Mouse (Mus musculus): Measurements from ENCODE around the gene Epp13. TPM values are rescaled to one million over a fixed set of nuclear protein-coding genes. Genes with fewer than 3 reads are reported as not detected.
"Not testable (repeated sequence)": the region's sequence is repeated elsewhere in the genome, so short reads cannot be mapped to it uniquely, and the experiment has no call there.

The Epp13 gene
- not detected in 2 replicates for polyA plus RNA-seq (2016; fragmentation: Nextera tagmentation; extraction: Ambion mirVana)

- WGBS: 85% methylated on average over 6 of the region's 6 CpGs
These were observed at the start of gene Epp13 for GRCm38 (mm10) chr7:6252410-6252809. Gene Epp13, plus strand, starts transcription at chr7:6252710.

GRCm38 (mm10) chr7:6204200-6204599, 48.3 kb upstream of the Epp13 start:
- no peak overlapping the region for H3K27ac ChIP-seq
- no peak overlapping the region for H3K4me3 ChIP-seq
- 90% methylated on average over 3 of the region's 3 CpGs for WGBS
- no peaks in the 10 kb centered on the region for H3K9me3 ChIP-seq (replicated peaks)
- no peak for ATAC-seq (ENCODE audit: low FRiP score)
- no peaks in the 10 kb centered on the region for H3K4me1 ChIP-seq
- no peaks in the 10 kb centered on the region for H3K27me3 ChIP-seq
- H3K36me3 ChIP-seq: no peaks in the 10 kb centered on the region
- H3K9ac ChIP-seq: no peak overlapping the region
- H3K4me2 ChIP-seq (replicated peaks): no peak overlapping the region

More at GRCm38 (mm10) chr7:6252410-6252809, at the start of gene Epp13:
- Histone ChIP-seq H3K4me3 (no peak within 1 kb of the TSS), H3K9ac (no peak within 1 kb of the TSS), H3K4me2 (replicated peaks) (no peak within 1 kb of the TSS), H3K27me3 (no peaks in the 10 kb centered on the region), H3K36me3 (no peaks in the 10 kb centered on the region), H3K4me1 (no peaks in the 10 kb centered on the region), H3K27ac (no peak within 1 kb of the TSS), H3K9me3 (replicated peaks) (no peaks in the 10 kb centered on the region)
- ATAC-seq (ENCODE audit: low FRiP score): no peak

GRCm38 (mm10) chr7:6213144-6213543, 39.4 kb upstream of the Epp13 start:
- Histone ChIP-seq H3K9ac (no peak overlapping the region), H3K4me1 (no peaks in the 10 kb centered on the region), H3K27ac (no peak overlapping the region), H3K9me3 (replicated peaks) (peaks cover 8% of the 10 kb centered on the region; the same call in 1 of the 2 replicates), H3K27me3 (no peaks in the 10 kb centered on the region), H3K36me3 (no peaks in the 10 kb centered on the region), H3K4me2 (replicated peaks) (no peak overlapping the region), H3K4me3 (no peak overlapping the region)
- ATAC-seq (ENCODE audit: low FRiP score): no peak
- 57% methylated on average over 5 of the region's 5 CpGs for WGBS

GRCm38 (mm10) chr7:6214691-6215090, 37.8 kb upstream of the Epp13 start:
- H3K27ac ChIP-seq; H3K36me3 ChIP-seq; H3K4me2 ChIP-seq (replicated peaks); H3K27me3 ChIP-seq; ATAC-seq (ENCODE audit: low FRiP score); H3K4me1 ChIP-seq; H3K9me3 ChIP-seq (replicated peaks); H3K9ac ChIP-seq; H3K4me3 ChIP-seq: not testable (repeated sequence)
- 71% methylated on average over 4 of the region's 4 CpGs for WGBS

GRCm38 (mm10) chr7:6220147-6220546, 32.4 kb upstream of the Epp13 start:
- Histone ChIP-seq H3K36me3 (no peaks in the 10 kb centered on the region), H3K4me3 (no peak overlapping the region), H3K27me3 (no peaks in the 10 kb centered on the region), H3K9me3 (replicated peaks) (peaks cover 13% of the 10 kb centered on the region), H3K4me2 (replicated peaks) (no peak overlapping the region), H3K4me1 (no peaks in the 10 kb centered on the region), H3K9ac (no peak overlapping the region), H3K27ac (no peak overlapping the region)
- 48% methylated on average over 3 of the region's 3 CpGs for WGBS
- no peak for ATAC-seq (ENCODE audit: low FRiP score)

GRCm38 (mm10) chr7:6221978-6222377, 30.5 kb upstream of the Epp13 start, which contains the start of gene Zscan5b:
Gene Zscan5b, plus strand, starts transcription at chr7:6222278.
- 92% methylated on average over 12 of the region's 12 CpGs for WGBS
- H3K27me3 ChIP-seq: no peaks in the 10 kb centered on the region
- ATAC-seq (ENCODE audit: low FRiP score): no peak
- H3K4me1 ChIP-seq: no peaks in the 10 kb centered on the region
- H3K9ac ChIP-seq: no peak within 1 kb of the TSS
- H3K27ac ChIP-seq: no peak within 1 kb of the TSS
- no peak within 1 kb of the TSS for H3K4me3 ChIP-seq
- H3K9me3 ChIP-seq (replicated peaks): peaks cover 13% of the 10 kb centered on the region; the same call in 1 of the 2 replicates
- no peaks in the 10 kb centered on the region for H3K36me3 ChIP-seq
- no peak within 1 kb of the TSS for H3K4me2 ChIP-seq (replicated peaks)

GRCm38 (mm10) chr7:6228491-6228890, 24.0 kb upstream of the Epp13 start:
- H3K4me2 ChIP-seq (replicated peaks); H3K9me3 ChIP-seq (replicated peaks); H3K4me1 ChIP-seq; H3K36me3 ChIP-seq; H3K4me3 ChIP-seq; H3K9ac ChIP-seq; H3K27ac ChIP-seq; ATAC-seq (ENCODE audit: low FRiP score); H3K27me3 ChIP-seq: not testable (repeated sequence)
- 58% methylated on average over 8 of the region's 8 CpGs for WGBS

GRCm38 (mm10) chr7:6239787-6240186, 12.7 kb upstream of the Epp13 start:
- Histone ChIP-seq H3K27ac (no peak overlapping the region), H3K27me3 (no peaks in the 10 kb centered on the region), H3K4me1 (no peaks in the 10 kb centered on the region), H3K36me3 (no peaks in the 10 kb centered on the region), H3K9ac (no peak overlapping the region), H3K4me3 (no peak overlapping the region), H3K4me2 (replicated peaks) (no peak overlapping the region), H3K9me3 (replicated peaks) (no peaks in the 10 kb centered on the region)
- no peak for ATAC-seq (ENCODE audit: low FRiP score)
- 55% methylated on average over 11 of the region's 11 CpGs for WGBS

- not testable (repeated sequence) for H3K4me2 ChIP-seq (replicated peaks)
These were observed 11.6 kb upstream of the Epp13 start for GRCm38 (mm10) chr7:6240841-6241425.

GRCm38 (mm10) chr7:6244361-6245292, 7.9 kb upstream of the Epp13 start:
- WGBS: 52% methylated on average over 11 of the region's 11 CpGs
- ATAC-seq (ENCODE audit: low FRiP score): no peak
- H3K27me3 ChIP-seq: no peaks in the 10 kb centered on the region

More at GRCm38 (mm10) chr7:6240841-6241425, 11.6 kb upstream of the Epp13 start:
- not testable (repeated sequence) for H3K27me3 ChIP-seq; H3K27ac ChIP-seq; H3K36me3 ChIP-seq; H3K4me3 ChIP-seq; H3K4me1 ChIP-seq; H3K9ac ChIP-seq; ATAC-seq (ENCODE audit: low FRiP score); H3K9me3 ChIP-seq (replicated peaks)
- 28% methylated on average over 1 of the region's 1 CpGs for WGBS

GRCm38 (mm10) chr7:6254451-6254850, 1.9 kb downstream of the Epp13 start:
- H3K4me3 ChIP-seq: no peak overlapping the region
- H3K27me3 ChIP-seq: no peaks in the 10 kb centered on the region
- H3K36me3 ChIP-seq: no peaks in the 10 kb centered on the region
- H3K4me1 ChIP-seq: no peaks in the 10 kb centered on the region
- no peaks in the 10 kb centered on the region for H3K9me3 ChIP-seq (replicated peaks)
- no peak for ATAC-seq (ENCODE audit: low FRiP score)
- WGBS: 89% methylated on average over 5 of the region's 5 CpGs
- H3K4me2 ChIP-seq (replicated peaks): no peak overlapping the region
- H3K27ac ChIP-seq: no peak overlapping the region
- H3K9ac ChIP-seq: no peak overlapping the region

More at GRCm38 (mm10) chr7:6244361-6245292, 7.9 kb upstream of the Epp13 start:
- Histone ChIP-seq H3K4me2 (replicated peaks) (no peak overlapping the region), H3K9ac (no peak overlapping the region), H3K27ac (no peak overlapping the region), H3K9me3 (replicated peaks) (no peaks in the 10 kb centered on the region), H3K4me1 (no peaks in the 10 kb centered on the region), H3K4me3 (no peak overlapping the region), H3K36me3 (no peaks in the 10 kb centered on the region)

- Histone ChIP-seq H3K9me3 (replicated peaks) (no peaks in the 10 kb centered on the region), H3K36me3 (no peaks in the 10 kb centered on the region), H3K4me2 (replicated peaks) (no peak overlapping the region), H3K27ac (no peak overlapping the region), H3K9ac (no peak overlapping the region), H3K27me3 (no peaks in the 10 kb centered on the region), H3K4me1 (no peaks in the 10 kb centered on the region), H3K4me3 (no peak overlapping the region)
- ATAC-seq (ENCODE audit: low FRiP score): no peak
- WGBS: 86% methylated on average over 4 of the region's 4 CpGs
These were observed 4.9 kb downstream of the Epp13 start for GRCm38 (mm10) chr7:6257386-6257785.
